Mouse (Mus musculus) myocyte (in vitro differentiated cells): Measurements from ENCODE around the gene Dpp6.

ENCODE experiments used
- CEBPB ChIP-seq: IDR thresholded peaks from 2 replicates; pipeline ENCODE4 v1.6.1; 2011; ENCODE audit warnings: mild to moderate bottlenecking, moderate library complexity; ENCODE audit not compliant: poor library complexity, insufficient read depth, severe bottlenecking
- E2F4 ChIP-seq: IDR thresholded peaks from one replicate; pipeline ENCODE4 v1.6.1; 2011; ENCODE audit warnings: mild to moderate bottlenecking, control low read depth, moderate library complexity; ENCODE audit not compliant: insufficient read depth
- MAX ChIP-seq: IDR thresholded peaks from one replicate; pipeline ENCODE4 v1.6.1; 2011; ENCODE audit warnings: low read depth, mild to moderate bottlenecking, control low read depth
- MYOD1 ChIP-seq, 3 experiments: IDR thresholded peaks; one replicate each; pipeline ENCODE4 v1.6.1; 2011; ENCODE audit warnings: control low read depth in 2 of 3, low read depth in 2 of 3, mild to moderate bottlenecking in 2 of 3, moderate library complexity in 1 of 3; ENCODE audit not compliant: insufficient read length in 2 of 3, control insufficient read depth in 1 of 3
- MYOG ChIP-seq, 3 experiments: IDR thresholded peaks; one replicate each; pipeline ENCODE4 v1.6.1; 2011; ENCODE audit warnings: control low read depth in 2 of 3, low read depth in 2 of 3, mild to moderate bottlenecking in 2 of 3; ENCODE audit not compliant: insufficient read length in 2 of 3, control insufficient read depth in 1 of 3, insufficient read depth in 1 of 3
- POLR2A ChIP-seq: IDR thresholded peaks from one replicate; pipeline ENCODE4 v1.6.1; 2011; ENCODE audit warnings: low read depth, mild to moderate bottlenecking, control low read depth, moderate library complexity; ENCODE audit not compliant: insufficient read length
- POLR2AphosphoS2 ChIP-seq: IDR thresholded peaks from one replicate; pipeline ENCODE4 v1.6.1; 2011; ENCODE audit warnings: low read depth, control low read depth; ENCODE audit not compliant: insufficient read length
- TCF12 ChIP-seq: IDR thresholded peaks from one replicate; pipeline ENCODE4 v1.6.1; 2011; ENCODE audit warnings: mild to moderate bottlenecking, control low read depth; ENCODE audit not compliant: poor library complexity, insufficient read depth, severe bottlenecking
- TCF3 ChIP-seq: IDR thresholded peaks from one replicate; pipeline ENCODE4 v1.6.1; 2011; ENCODE audit warnings: low read depth, control low read depth; ENCODE audit not compliant: insufficient read length
- USF1 ChIP-seq: IDR thresholded peaks from one replicate; pipeline ENCODE4 v1.6.1; 2011; ENCODE audit warnings: low read depth, mild to moderate bottlenecking, control low read depth, moderate library complexity

GRCm38 (mm10) chr5:27454386-27454785 lies 637.4 kb downstream of the Dpp6 start:
- TF ChIP-seq POLR2A, result no peak
- no peak for TF ChIP-seq E2F4
- TF ChIP-seq POLR2AphosphoS2, result no peak
- no peak for TF ChIP-seq TCF12
- no peak for TF ChIP-seq CEBPB
- TF ChIP-seq TCF3, result no peak
- TF ChIP-seq MAX, result no peak
- no peak for TF ChIP-seq USF1
- TF ChIP-seq MYOD1 (IDR thresholded peaks at IDR 0.05; ENCODE audit: control insufficient read depth in 1 of 3, insufficient read length in 2 of 3, low read depth in 2 of 3), result no peak
- TF ChIP-seq MYOG (IDR thresholded peaks at IDR 0.05; ENCODE audit: control insufficient read depth in 1 of 3, insufficient read depth in 1 of 3, insufficient read length in 2 of 3, low read depth in 2 of 3), result no peak
